Comparison of ENCODE assay signal across 8 mouse cellular contexts in the genomic region with DNA sequence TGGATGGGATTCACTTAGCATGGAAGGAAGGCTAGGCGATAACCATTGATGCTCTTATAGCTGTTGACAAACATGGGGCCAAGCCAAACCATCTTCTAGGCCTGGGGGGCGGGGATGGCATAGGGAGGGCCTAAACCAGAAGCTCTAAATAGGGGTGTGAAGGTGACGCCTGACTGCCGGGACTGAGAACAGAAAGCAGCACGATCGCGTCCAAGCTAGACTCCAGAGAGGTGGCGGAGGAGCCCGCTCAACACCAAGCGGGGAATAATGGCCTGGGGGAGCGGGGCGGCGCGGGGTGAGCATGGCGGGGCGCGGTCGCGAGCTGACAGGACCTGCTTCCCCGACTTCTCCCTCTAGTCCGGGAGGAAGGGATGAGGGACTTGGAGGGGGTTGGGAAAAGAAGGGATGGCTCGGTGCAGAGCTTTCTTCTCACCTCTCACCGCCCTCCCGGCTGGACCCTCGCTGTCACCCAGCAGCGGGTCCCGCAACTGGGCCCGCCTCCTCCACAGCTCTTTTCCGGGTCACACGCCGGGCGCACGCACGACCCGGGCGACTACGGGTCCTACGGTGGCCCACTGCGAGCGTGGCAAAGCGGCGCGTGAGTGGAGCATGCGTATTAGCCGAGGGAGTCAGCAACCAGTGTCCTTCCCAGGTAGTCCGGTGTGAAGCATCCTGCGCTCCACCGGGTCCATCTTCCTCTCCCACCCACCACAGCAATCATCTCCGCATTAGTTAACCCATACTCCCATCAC. TPM values are rescaled to one million over a fixed set of nuclear protein-coding genes. Genes with fewer than 3 reads are reported as not detected.
DNase-seq lines count a peak whose midpoint lies in the region; TF ChIP-seq lines count a peak whose summit lies in the region.

TSS of gene Cul9 (minus strand) at position 576 of the 752 bp plus-strand sequence.

- H3K79me2 ChIP-seq in macrophage (ENCODE audit: inconsistent target): no peaks in the 10 kb centered on the region; the same call in 1 of the 2 replicates

- intact Hi-C loops in left cerebral cortex, adult 2 months (cut with DNase I): no loop called here

- peak; percentile 92 for DNase-seq in adrenal gland, adult 2 months
- peak; percentile 76 for DNase-seq in embryo, embryonic 10 days (ENCODE audit: low spot score)
- DNase-seq in gastrocnemius, postnatal 25 days: peak; percentile 73
- DNase-seq in induced T-regulatory cell, adult 2 months (ENCODE audit: low read depth): peak; percentile 57
- DNase-seq in left cerebral cortex, adult 2 months (ENCODE audit: extremely low spot score in 1 of 2, low spot score in 2 of 2): peak; percentile 91 to 93
- peak; percentile 74 for DNase-seq in retina, postnatal 7 days (ENCODE audit: low read depth, low spot score)
- DNase-seq in urinary bladder, postnatal 4 days (ENCODE audit: low spot score in 2 of 2): peak; percentile 69 to 76

- peaks cover 25% of the 10 kb centered on the region for H3K36me3 ChIP-seq in macrophage (ENCODE audit: inconsistent target)

- no peak for TF ChIP-seq CTCF in left cerebral cortex, adult 2 months (IDR thresholded peaks at IDR 0.05)

- peak within 1 kb of the TSS; percentile 84 for H3K27ac ChIP-seq in left cerebral cortex, adult 2 months
- H3K27ac ChIP-seq in macrophage: no peak within 1 kb of the TSS

- H3K4me3 ChIP-seq in left cerebral cortex, adult 2 months: peak within 1 kb of the TSS; percentile 91
- peak within 1 kb of the TSS; percentile 54 for H3K4me3 ChIP-seq in macrophage (ENCODE audit: inconsistent target)

- whole genome bisulfite sequencing in macrophage (ENCODE audit: missing documents): 2% methylated on average over 49 of the region's 49 CpGs

RNA-seq across cellular contexts. Expression of gene Cul9, which starts in this region (rescaled TPM):
- total RNA-seq in adrenal gland, adult 2 months (2021): 10 to 100 TPM; 20.0 to 23.1 TPM
- 42.3 and 48.0 TPM in 2 replicates for polyA plus RNA-seq in adrenal gland, adult 2 months (2012; rRNA removed)
- 10 to 100 TPM; 11.7 to 12.1 TPM for total RNA-seq in gastrocnemius, postnatal 25 days (2021)
- total RNA-seq in left cerebral cortex, adult 2 months (2021): 10 to 100 TPM; 66.6 to 70.1 TPM
- total RNA-seq in macrophage (2018; cell fraction: chromatin; rRNA removed): 100 to 1,000 TPM in 9 of 26 experiments, 10 to 100 TPM in 17; 17.7 to 142 (median 86.9) TPM
- 10 to 100 TPM in 15 of 26 experiments, 1 to 10 TPM in 11; 5.6 to 17.4 (median 11.2) TPM for total RNA-seq in macrophage (2018; cell fraction: cytosol; rRNA removed)
- total RNA-seq in macrophage (2018; cell fraction: nucleus; rRNA removed): 10 to 100 TPM; 11.9 to 96.2 (median 39.5) TPM
- polyA plus RNA-seq in macrophage (2018): 8.0 to 13.4 TPM (median 8.8 TPM) in 3 replicates
